Mouse (Mus musculus) embryonic facial prominence, embryonic 13.5 days (tissue): ENCODE data around the gene Rars2. TPM values are rescaled to one million over a fixed set of nuclear protein-coding genes. Genes with fewer than 3 reads are reported as not detected.
A peak's percentile ranks its signal among the peaks of the same experiment; 100 is the strongest.

Source experiments
- ATAC-seq: fragments of 200-750 bp; cut with Nextera tagmentation; 2 replicates; pipeline ENCODE4 v1.8.0; 2017; ENCODE audit warnings: low read depth; ENCODE audit not compliant: insufficient number of reproducible peaks, insufficient read depth, low FRiP score, low TSS enrichment
- H3K27ac ChIP-seq: fragments of 300-500 bp; sonication (generic); 2 replicates; pipeline ENCODE4 v1.5.1; 2015; ENCODE audit warnings: moderate library complexity, mild to moderate bottlenecking, inconsistent platforms
- H3K27me3 ChIP-seq: fragments of 300-500 bp; sonication (generic); 2 replicates; pipeline ENCODE4 v1.6.1; 2015; ENCODE audit warnings: mild to moderate bottlenecking, inconsistent platforms
- H3K36me3 ChIP-seq: fragments of 300-500 bp; sonication (generic); 2 replicates; pipeline ENCODE4 v1.6.1; 2015; ENCODE audit warnings: mild to moderate bottlenecking, inconsistent platforms
- H3K4me1 ChIP-seq: fragments of 300-500 bp; sonication (generic); 2 replicates; pipeline ENCODE4 v1.6.1; 2015; ENCODE audit warnings: inconsistent platforms
- H3K4me2 ChIP-seq: fragments of 300-500 bp; sonication (generic); 2 replicates; pipeline ENCODE4 v1.6.1; 2015; ENCODE audit warnings: moderate library complexity, mild to moderate bottlenecking, inconsistent platforms
- H3K4me3 ChIP-seq: fragments of 300-500 bp; sonication (generic); 2 replicates; pipeline ENCODE4 v1.5.1; 2015; ENCODE audit warnings: mild to moderate bottlenecking, inconsistent platforms
- H3K9ac ChIP-seq: fragments of 300-500 bp; sonication (generic); 2 replicates; pipeline ENCODE4 v1.6.1; 2015; ENCODE audit warnings: mild to moderate bottlenecking, inconsistent platforms
- H3K9me3 ChIP-seq: fragments of 300-500 bp; sonication (generic); 2 replicates; pipeline ENCODE4 v1.6.1; 2016; ENCODE audit warnings: inconsistent platforms
- WGBS: fragments of 180-500 bp; shearing (Covaris S2); methylation state at CpG from one replicate; pipeline ENCODE4 v1.1.7; 2015; ENCODE audit warnings: mixed read lengths; 5-methylcytosine and 5-hydroxymethylcytosine counted together
- polyA plus RNA-seq: library from polyadenylated mRNA; unstranded; fragments of >200 nt; fragmentation: Nextera tagmentation; extraction: Ambion mirVana; gene quantifications from 2 replicates; pipeline ENCODE4 v1.2.1, GENCODE M21; 2015

Gene Rars2
- polyA plus RNA-seq, 1 experiment from 2014 or later, result 68.0 TPM

GRCm38 (mm10) chr4:34613571-34614145, 1.1 kb upstream of the Rars2 start:
- ATAC-seq, result no peak
- Histone ChIP-seq H3K9me3 (no peaks in the 10 kb centered on the region), H3K9ac (peak overlapping the region; percentile 89), H3K4me2 (peak overlapping the region; percentile 72), H3K4me3 (peak overlapping the region; percentile 84), H3K27ac (peak overlapping the region; percentile 94; the same call in 1 of the 2 replicates), H3K27me3 (no peaks in the 10 kb centered on the region), H3K36me3 (peaks cover 12% of the 10 kb centered on the region), H3K4me1 (peaks cover 23% of the 10 kb centered on the region)
- 61% methylated on average over 6 of the region's 6 CpGs for WGBS

GRCm38 (mm10) chr4:34615303-34615702, 546 bp downstream of the Rars2 start:
- Histone ChIP-seq H3K4me3 (peak overlapping the region; percentile 84), H3K27ac (peak overlapping the region; percentile 94; the same call in 1 of the 2 replicates), H3K9ac (peak overlapping the region; percentile 89), H3K27me3 (no peaks in the 10 kb centered on the region), H3K4me1 (peaks cover 23% of the 10 kb centered on the region), H3K4me2 (peak overlapping the region; percentile 72), H3K9me3 (no peaks in the 10 kb centered on the region), H3K36me3 (0 out of 2 replicates have a peak, but pooled peaks cover 4% of the 10 kb centered on the region)
- WGBS, result 2% methylated on average over 13 of the region's 13 CpGs
- ATAC-seq, result no peak

GRCm38 (mm10) chr4:34616146-34616545, 1.4 kb downstream of the Rars2 start:
- Histone ChIP-seq H3K36me3 (0 out of 2 replicates have a peak, but pooled peaks cover 4% of the 10 kb centered on the region), H3K9me3 (no peaks in the 10 kb centered on the region), H3K4me1 (peaks cover 23% of the 10 kb centered on the region), H3K9ac (peak overlapping the region; percentile 89; the same call in 1 of the 2 replicates), H3K4me2 (peak overlapping the region; percentile 72), H3K27ac (no peak overlapping the region), H3K4me3 (peak overlapping the region; percentile 84), H3K27me3 (no peaks in the 10 kb centered on the region)
- WGBS, result 70% methylated on average over 8 of the region's 8 CpGs
- no peak for ATAC-seq

GRCm38 (mm10) chr4:34625556-34625955, 10.8 kb downstream of the Rars2 start:
- Histone ChIP-seq H3K4me2 (no peak overlapping the region), H3K27me3 (no peaks in the 10 kb centered on the region), H3K36me3 (peaks cover 39% of the 10 kb centered on the region), H3K4me3 (no peak overlapping the region), H3K9me3 (no peaks in the 10 kb centered on the region), H3K9ac (no peak overlapping the region), H3K27ac (no peak overlapping the region), H3K4me1 (no peaks in the 10 kb centered on the region)
- 85% methylated on average over 4 of the region's 4 CpGs for whole genome bisulfite sequencing
- no peak for ATAC-seq

GRCm38 (mm10) chr4:34626401-34626800, 11.6 kb downstream of the Rars2 start:
- no peak overlapping the region for H3K4me3 ChIP-seq
- no peaks in the 10 kb centered on the region for H3K9me3 ChIP-seq
- H3K27ac ChIP-seq, result no peak overlapping the region
- 95% methylated on average over 6 of the region's 6 CpGs for WGBS
- ATAC-seq, result no peak
- peaks cover 46% of the 10 kb centered on the region for H3K36me3 ChIP-seq
- H3K9ac ChIP-seq, result no peak overlapping the region
- no peaks in the 10 kb centered on the region for H3K4me1 ChIP-seq
- H3K27me3 ChIP-seq, result no peaks in the 10 kb centered on the region
- H3K4me2 ChIP-seq, result no peak overlapping the region

- no peak overlapping the region for H3K4me2 ChIP-seq
- no peak overlapping the region for H3K9ac ChIP-seq
- H3K36me3 ChIP-seq, result peaks cover 56% of the 10 kb centered on the region
- no peak overlapping the region for H3K4me3 ChIP-seq
- WGBS, result 89% methylated on average over 1 of the region's 1 CpGs
- H3K27ac ChIP-seq, result no peak overlapping the region
- no peaks in the 10 kb centered on the region for H3K9me3 ChIP-seq
- H3K4me1 ChIP-seq, result no peaks in the 10 kb centered on the region
- no peak for ATAC-seq
- H3K27me3 ChIP-seq, result no peaks in the 10 kb centered on the region
These were observed 15.2 kb downstream of the Rars2 start for GRCm38 (mm10) chr4:34629956-34630355.

- H3K4me3 ChIP-seq, result no peak overlapping the region
- no peak overlapping the region for H3K9ac ChIP-seq
- H3K4me1 ChIP-seq, result no peaks in the 10 kb centered on the region
- H3K27me3 ChIP-seq, result no peaks in the 10 kb centered on the region
- ATAC-seq, result no peak
- H3K27ac ChIP-seq, result no peak overlapping the region
- H3K9me3 ChIP-seq, result no peaks in the 10 kb centered on the region
- H3K4me2 ChIP-seq, result no peak overlapping the region
- peaks cover 44% of the 10 kb centered on the region for H3K36me3 ChIP-seq
- WGBS, result 95% methylated on average over 7 of the region's 7 CpGs
These were observed 19.4 kb downstream of the Rars2 start for GRCm38 (mm10) chr4:34634129-34634528.

GRCm38 (mm10) chr4:34636036-34636435, 21.3 kb downstream of the Rars2 start:
- Histone ChIP-seq H3K9me3 (no peaks in the 10 kb centered on the region), H3K4me3 (no peak overlapping the region), H3K27ac (no peak overlapping the region), H3K9ac (no peak overlapping the region), H3K36me3 (peaks cover 49% of the 10 kb centered on the region), H3K4me1 (no peaks in the 10 kb centered on the region; the same call in 1 of the 2 replicates), H3K4me2 (no peak overlapping the region), H3K27me3 (no peaks in the 10 kb centered on the region)
- 81% methylated on average over 5 of the region's 5 CpGs for WGBS
- no peak for ATAC-seq

- Histone ChIP-seq H3K4me1 (no peaks in the 10 kb centered on the region; the same call in 1 of the 2 replicates), H3K4me3 (no peak overlapping the region), H3K27ac (no peak overlapping the region), H3K36me3 (peaks cover 51% of the 10 kb centered on the region), H3K9ac (no peak overlapping the region), H3K27me3 (no peaks in the 10 kb centered on the region), H3K4me2 (no peak overlapping the region), H3K9me3 (no peaks in the 10 kb centered on the region)
- no peak for ATAC-seq
- 94% methylated on average over 7 of the region's 7 CpGs for WGBS
These were observed 22.6 kb downstream of the Rars2 start for GRCm38 (mm10) chr4:34637386-34637785.

- no peak overlapping the region for H3K4me2 ChIP-seq
- H3K27ac ChIP-seq, result no peak overlapping the region
- H3K4me1 ChIP-seq, result no peaks in the 10 kb centered on the region; the same call in 1 of the 2 replicates
- ATAC-seq, result no peak
- peaks cover 51% of the 10 kb centered on the region for H3K36me3 ChIP-seq
- no peak overlapping the region for H3K9ac ChIP-seq
- no peaks in the 10 kb centered on the region for H3K27me3 ChIP-seq
- no peak overlapping the region for H3K4me3 ChIP-seq
- WGBS, result 89% methylated on average over 4 of the region's 4 CpGs
- H3K9me3 ChIP-seq, result no peaks in the 10 kb centered on the region
These were observed 23.1 kb downstream of the Rars2 start for GRCm38 (mm10) chr4:34637851-34638250.

GRCm38 (mm10) chr4:34639745-34640364, 25.1 kb downstream of the Rars2 start:
- Histone ChIP-seq H3K27ac (no peak overlapping the region; the same call in 1 of the 2 replicates), H3K36me3 (peaks cover 45% of the 10 kb centered on the region), H3K9me3 (no peaks in the 10 kb centered on the region), H3K4me3 (no peak overlapping the region), H3K27me3 (no peaks in the 10 kb centered on the region), H3K9ac (no peak overlapping the region), H3K4me1 (no peaks in the 10 kb centered on the region; the same call in 1 of the 2 replicates), H3K4me2 (no peak overlapping the region)
- 47% methylated on average over 5 of the region's 5 CpGs for WGBS
- no peak for ATAC-seq

- 98% methylated on average over 3 of the region's 3 CpGs for WGBS
- Histone ChIP-seq H3K9ac (no peak overlapping the region), H3K36me3 (peaks cover 40% of the 10 kb centered on the region), H3K9me3 (no peaks in the 10 kb centered on the region), H3K27me3 (no peaks in the 10 kb centered on the region), H3K4me2 (no peak overlapping the region), H3K4me3 (no peak overlapping the region), H3K4me1 (no peaks in the 10 kb centered on the region; the same call in 1 of the 2 replicates), H3K27ac (no peak overlapping the region)
- ATAC-seq, result no peak
These were observed 26.0 kb downstream of the Rars2 start for GRCm38 (mm10) chr4:34640731-34641130.
